Mouse (Mus musculus): ENCODE data around the gene Lrrc8e.

Gene Lrrc8e

GRCm38 (mm10) chr8:4258233-4258632, 31.6 kb downstream of the Lrrc8e start:
- peak; percentile 49 for DNase-seq (ENCODE audit: low spot score)

- no peak for DNase-seq (ENCODE audit: low spot score)
These were observed 32.1 kb downstream of the Lrrc8e start for GRCm38 (mm10) chr8:4258678-4259077.

- peak; percentile 94 for DNase-seq (ENCODE audit: low spot score)
These were observed 32.6 kb downstream of the Lrrc8e start, which contains the start of gene Ctxn1 for GRCm38 (mm10) chr8:4259125-4259804. Ctxn1 (minus strand) TSS chr8:4259274.

- no peak for DNase-seq (ENCODE audit: low spot score)
These were observed 33.2 kb downstream of the Lrrc8e start for GRCm38 (mm10) chr8:4259805-4260170.

GRCm38 (mm10) chr8:4263105-4263791, 36.6 kb downstream of the Lrrc8e start:
- DNase-seq (ENCODE audit: low spot score), result no peak

- no peak for DNase-seq (ENCODE audit: low spot score)
These were observed 38.7 kb downstream of the Lrrc8e start for GRCm38 (mm10) chr8:4265160-4265914.

- DNase-seq (ENCODE audit: low spot score), result no peak
These were observed 41.0 kb downstream of the Lrrc8e start for GRCm38 (mm10) chr8:4267627-4268026.

GRCm38 (mm10) chr8:4269609-4270008, 43.0 kb downstream of the Lrrc8e start:
- DNase-seq (ENCODE audit: low spot score), result no peak

- DNase-seq (ENCODE audit: low spot score), result peak; percentile 91
These were observed 48.9 kb downstream of the Lrrc8e start, which contains the start of gene Timm44 for GRCm38 (mm10) chr8:4275275-4276110. Timm44 (minus strand) TSS chr8:4275913.

GRCm38 (mm10) chr8:4276111-4276465, 49.5 kb downstream of the Lrrc8e start:
- DNase-seq (ENCODE audit: low spot score), result no peak

Data from ovary, adult 18-20 months (tissue).